Mouse (Mus musculus) heart, adult 10 weeks (tissue): ENCODE data around the gene Mfsd2b. TPM values are rescaled to one million over a fixed set of nuclear protein-coding genes. Genes with fewer than 3 reads are reported as not detected.

Source experiments
- polyA plus RNA-seq: library from polyadenylated mRNA; stranded (reverse); fragments of 350-450 nt; fragmentation: Illumina TruSeq; extraction: RNeasy Lipid Tissue Mini Kit (QIAGEN cat#74804); gene quantifications from one replicate; pipeline ENCODE4 v1.2.3, GENCODE M21; 2014; ENCODE audit warnings: low read depth, low replicate concordance

Gene Mfsd2b
- 1.7 TPM for polyA plus RNA-seq

GRCm38 (mm10) chr12:4874161-4874927 lies at the start of gene Mfsd2b:
TSS of gene Mfsd2b (minus strand) at chr12:4874359.

GRCm38 (mm10) chr12:4916994-4917804 lies 43.0 kb upstream of the Mfsd2b start, which contains the start of gene Atad2b:
TSS of gene Atad2b (plus strand) at chr12:4917353.

GRCm38 (mm10) chr12:4906951-4907906 lies 33.1 kb upstream of the Mfsd2b start, which contains the start of gene Ubxn2a:
TSS of gene Ubxn2a (minus strand) at chr12:4907705.

GRCm38 (mm10) chr12:4842890-4843597 lies 31.1 kb downstream of the Mfsd2b start, which contains the start of gene Wdcp:
TSS of gene Wdcp (plus strand) at chr12:4843303.

GRCm38 (mm10) chr12:4841392-4841887 lies 32.7 kb downstream of the Mfsd2b start, which contains the start of gene Fkbp1b:
TSS of gene Fkbp1b (minus strand) at chr12:4841591.

GRCm38 (mm10) chr12:4817361-4818101 lies 56.6 kb downstream of the Mfsd2b start, which contains the start of gene Sf3b6:
TSS of gene Sf3b6 (plus strand) at chr12:4817544.

Other genes starting within 250 kb of the Mfsd2b start
- gene Fam228a, start 135.9 kb downstream of the Mfsd2b start, polyA plus RNA-seq, result 0.26 TPM
- 3.0 TPM for gene Pfn4, start 105.3 kb downstream of the Mfsd2b start, polyA plus RNA-seq
- 5.4 TPM for gene Fam228b, start 105.1 kb downstream of the Mfsd2b start, polyA plus RNA-seq
- gene Sf3b6, start 56.8 kb downstream of the Mfsd2b start, polyA plus RNA-seq, result 45.5 TPM
- gene Fkbp1b, start 32.8 kb downstream of the Mfsd2b start, polyA plus RNA-seq, result 1.7 TPM
- gene Wdcp, start 31.1 kb downstream of the Mfsd2b start, polyA plus RNA-seq, result 7.7 TPM
- gene Ubxn2a, start 33.3 kb upstream of the Mfsd2b start, polyA plus RNA-seq, result 71.5 TPM
- 6.7 TPM for gene Atad2b, start 43.0 kb upstream of the Mfsd2b start, polyA plus RNA-seq